Mouse (Mus musculus) embryo, embryonic 10 days (tissue): ENCODE measurements around the gene Hrasls5.

ENCODE experiments used
- DNase-seq: peaks from one replicate; pipeline ENCODE4 v3.0.0-alpha.2; 2015; ENCODE audit warnings: low spot score

The Hrasls5 gene

GRCm38 (mm10) chr19:7611942-7612757 is at the start of gene Hrasls5:
Gene Hrasls5 (plus strand): TSS chr19:7612541.
- DNase-seq, result peak; percentile 28

GRCm38 (mm10) chr19:7562601-7563129 is 49.7 kb upstream of the Hrasls5 start:
- no peak for DNase-seq

GRCm38 (mm10) chr19:7563676-7564075 is 48.7 kb upstream of the Hrasls5 start:
- no peak for DNase-seq

GRCm38 (mm10) chr19:7564457-7564856 is 47.9 kb upstream of the Hrasls5 start:
- no peak for DNase-seq

- no peak for DNase-seq
Observed at GRCm38 (mm10) chr19:7566826-7567225, 45.5 kb upstream of the Hrasls5 start.

GRCm38 (mm10) chr19:7568364-7568763 is 44.0 kb upstream of the Hrasls5 start:
- peak; percentile 54 for DNase-seq

- DNase-seq, result no peak
Observed at GRCm38 (mm10) chr19:7569650-7570049, 42.7 kb upstream of the Hrasls5 start.

- no peak for DNase-seq
Observed at GRCm38 (mm10) chr19:7576180-7576579, 36.2 kb upstream of the Hrasls5 start.

- no peak for DNase-seq
Observed at GRCm38 (mm10) chr19:7577710-7578109, 34.6 kb upstream of the Hrasls5 start.

- DNase-seq, result no peak
Observed at GRCm38 (mm10) chr19:7581042-7581441, 31.3 kb upstream of the Hrasls5 start.

GRCm38 (mm10) chr19:7583101-7583500 is 29.2 kb upstream of the Hrasls5 start:
- DNase-seq, result peak; percentile 25

GRCm38 (mm10) chr19:7583599-7583998 is 28.7 kb upstream of the Hrasls5 start:
- no peak for DNase-seq

GRCm38 (mm10) chr19:7585279-7585678 is 27.1 kb upstream of the Hrasls5 start:
- DNase-seq, result no peak

GRCm38 (mm10) chr19:7585764-7586163 is 26.6 kb upstream of the Hrasls5 start:
- DNase-seq, result no peak

- DNase-seq, result no peak
Observed at GRCm38 (mm10) chr19:7590795-7591194, 21.5 kb upstream of the Hrasls5 start.

GRCm38 (mm10) chr19:7592018-7592417 is 20.3 kb upstream of the Hrasls5 start:
- DNase-seq, result no peak

- peak; percentile 69 for DNase-seq
Observed at GRCm38 (mm10) chr19:7595534-7595933, 16.8 kb upstream of the Hrasls5 start.

- no peak for DNase-seq
Observed at GRCm38 (mm10) chr19:7598481-7598880, 13.9 kb upstream of the Hrasls5 start.

GRCm38 (mm10) chr19:7601551-7601950 is 10.8 kb upstream of the Hrasls5 start:
- DNase-seq, result no peak

- no peak for DNase-seq
Observed at GRCm38 (mm10) chr19:7604107-7604506, 8.2 kb upstream of the Hrasls5 start.

GRCm38 (mm10) chr19:7605013-7605412 is 7.3 kb upstream of the Hrasls5 start:
- no peak for DNase-seq

GRCm38 (mm10) chr19:7605930-7606783 is 6.2 kb upstream of the Hrasls5 start:
- DNase-seq, result peak; percentile 35
